Mouse (Mus musculus) left cerebral cortex, adult 11 months (tissue): ENCODE measurements around the gene Abhd13.
A peak's percentile ranks its signal among the peaks of the same experiment; 100 is the strongest.

Experiments
- DNase-seq: peaks from one replicate; pipeline ENCODE4 v3.0.0; 2022; ENCODE audit warnings: low spot score

Gene Abhd13

DNA sequence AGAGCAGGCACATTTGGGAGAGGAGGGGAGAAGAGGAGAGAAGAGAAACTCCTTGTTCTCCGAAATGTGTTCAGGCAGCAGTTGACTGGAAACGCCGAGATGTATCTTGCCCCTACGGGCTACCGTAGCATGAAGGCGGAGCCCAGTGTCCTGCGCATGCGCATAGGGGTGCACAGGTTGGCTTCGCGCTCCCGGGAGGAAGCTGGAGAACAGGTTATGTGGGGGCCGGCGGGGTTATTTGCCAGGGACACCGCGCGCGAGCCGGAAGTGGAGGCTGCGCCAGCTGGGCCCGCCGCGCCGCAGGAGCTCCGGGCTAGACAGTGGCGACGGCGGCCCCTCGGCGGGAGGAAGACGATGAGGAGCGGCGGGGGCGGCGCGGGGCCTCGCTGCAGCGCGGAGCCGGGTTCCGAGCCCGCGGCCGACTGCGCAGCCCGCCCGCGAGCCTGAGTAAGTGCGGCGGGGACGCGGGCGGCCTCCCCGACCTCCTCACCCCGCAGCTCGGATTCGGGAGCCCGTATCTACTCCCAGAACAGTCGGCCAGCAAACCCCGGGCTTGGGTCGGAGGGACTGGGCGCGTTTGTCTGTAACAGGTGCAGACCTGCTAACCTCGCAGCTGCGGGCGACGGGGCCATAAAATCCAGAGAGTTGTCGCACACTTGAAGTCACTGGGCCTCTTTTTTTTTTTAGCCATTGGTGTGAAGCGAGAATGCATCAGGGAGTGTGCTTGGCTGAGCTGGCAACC lies at the start of gene Abhd13, which contains the start of gene Lig4:
Abhd13 (plus strand) TSS at position 135 of the 742 bp plus-strand sequence.
Lig4 (minus strand) TSS at position 114 of the 742 bp plus-strand sequence.
- peak; percentile 95 for DNase-seq

DNA sequence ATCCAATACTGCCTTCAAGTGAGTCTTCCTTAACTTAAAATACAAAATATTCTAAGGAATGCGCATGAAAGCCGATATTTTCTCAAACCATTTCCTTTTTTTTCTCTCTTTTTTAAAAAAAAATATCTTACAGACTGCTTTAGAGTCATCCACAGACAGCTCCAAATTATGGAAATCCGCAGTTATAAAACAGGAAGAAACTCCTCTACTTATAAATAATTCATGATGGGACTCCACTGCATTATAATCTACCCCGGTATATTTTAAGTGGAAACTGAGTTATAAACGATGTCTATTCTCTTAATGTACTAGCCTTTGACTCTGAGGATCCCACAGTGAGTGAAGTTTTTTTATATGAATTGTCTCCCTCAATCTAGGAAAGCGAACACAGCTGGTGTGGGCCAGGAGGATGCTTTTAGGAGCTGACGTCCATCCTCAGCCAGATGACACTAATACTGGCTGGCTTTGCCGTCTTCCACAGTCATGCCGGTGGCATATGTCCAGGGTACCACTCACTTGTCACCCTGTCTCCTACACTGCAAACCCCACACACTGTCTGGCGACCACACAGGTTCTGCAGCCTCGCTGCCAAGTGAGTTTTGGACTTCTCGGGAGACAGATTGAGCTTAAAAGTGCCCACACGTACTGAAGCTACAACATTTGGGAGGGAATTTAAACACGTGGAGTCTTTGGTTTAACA lies 47.6 kb upstream of the Abhd13 start:
- DNase-seq, result peak; percentile 53

DNA sequence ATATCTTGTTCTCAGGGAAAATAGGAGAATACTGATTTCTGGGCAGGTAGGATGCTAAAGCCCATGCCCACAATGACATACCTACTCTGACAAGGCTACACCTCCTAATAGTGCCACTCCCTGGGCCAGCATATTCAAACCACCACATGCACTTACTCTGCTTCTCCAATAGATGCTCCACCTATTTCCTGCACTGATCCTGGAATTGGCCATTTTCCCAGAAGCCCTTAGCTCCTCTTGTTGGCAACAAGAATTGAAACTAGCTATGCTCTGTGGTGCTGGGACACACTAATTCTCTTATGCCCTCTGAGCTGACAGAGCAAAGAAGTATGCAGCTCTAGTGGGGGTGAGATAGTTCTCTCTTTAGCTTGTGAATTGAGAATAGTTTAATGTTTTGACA lies 44.8 kb upstream of the Abhd13 start:
- no peak for DNase-seq

DNA sequence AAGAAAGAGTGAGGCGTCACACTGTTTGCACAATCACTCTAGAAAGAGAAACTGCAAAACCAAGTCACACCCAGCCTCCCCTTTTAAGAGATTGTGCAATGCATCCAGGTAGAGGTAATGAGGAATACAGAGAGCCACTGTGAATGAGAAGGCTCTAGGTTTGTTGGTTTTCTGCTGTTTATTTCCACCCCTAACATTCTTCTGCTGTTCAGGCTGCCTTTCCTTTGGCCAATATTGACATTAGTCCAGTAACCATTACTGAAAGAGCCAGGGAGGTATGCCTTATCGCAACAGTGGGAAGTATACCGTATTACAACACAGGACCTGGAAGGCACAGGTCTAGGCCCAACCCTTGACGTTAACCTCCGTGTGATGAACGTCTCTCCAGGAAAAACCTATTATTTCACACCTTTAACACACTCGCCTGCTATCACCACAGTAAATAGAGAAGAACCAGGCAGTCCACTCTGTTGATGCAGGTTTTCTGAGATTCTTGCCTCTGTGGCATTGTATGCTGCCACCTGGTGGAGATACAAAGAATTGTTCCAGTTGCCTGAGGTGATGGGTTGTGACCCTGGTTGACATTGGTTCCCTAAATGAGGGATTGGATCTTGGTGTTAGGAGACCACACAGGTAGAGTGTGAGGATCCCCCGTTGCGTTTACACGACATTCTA lies 42.5 kb upstream of the Abhd13 start:
- peak; percentile 16 for DNase-seq

DNA sequence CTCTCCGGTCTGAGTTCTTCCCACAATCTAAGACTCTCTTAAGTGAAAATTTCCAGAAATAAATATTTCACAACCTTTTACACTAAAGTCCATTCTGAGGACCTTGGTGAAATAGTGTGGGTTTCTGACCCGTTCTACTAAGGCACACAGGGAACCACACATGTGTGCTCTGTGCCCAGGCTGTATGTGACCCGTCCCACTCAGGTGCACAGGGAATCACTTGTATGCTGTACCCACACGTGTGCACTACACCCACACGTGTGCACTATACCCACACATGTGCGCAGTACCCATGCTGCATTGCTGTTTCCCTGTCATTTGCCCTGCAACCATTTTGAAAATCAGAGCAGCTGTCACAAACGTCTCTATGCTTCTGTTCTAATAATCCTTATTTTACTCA lies 41.9 kb upstream of the Abhd13 start:
- DNase-seq, result no peak

DNA sequence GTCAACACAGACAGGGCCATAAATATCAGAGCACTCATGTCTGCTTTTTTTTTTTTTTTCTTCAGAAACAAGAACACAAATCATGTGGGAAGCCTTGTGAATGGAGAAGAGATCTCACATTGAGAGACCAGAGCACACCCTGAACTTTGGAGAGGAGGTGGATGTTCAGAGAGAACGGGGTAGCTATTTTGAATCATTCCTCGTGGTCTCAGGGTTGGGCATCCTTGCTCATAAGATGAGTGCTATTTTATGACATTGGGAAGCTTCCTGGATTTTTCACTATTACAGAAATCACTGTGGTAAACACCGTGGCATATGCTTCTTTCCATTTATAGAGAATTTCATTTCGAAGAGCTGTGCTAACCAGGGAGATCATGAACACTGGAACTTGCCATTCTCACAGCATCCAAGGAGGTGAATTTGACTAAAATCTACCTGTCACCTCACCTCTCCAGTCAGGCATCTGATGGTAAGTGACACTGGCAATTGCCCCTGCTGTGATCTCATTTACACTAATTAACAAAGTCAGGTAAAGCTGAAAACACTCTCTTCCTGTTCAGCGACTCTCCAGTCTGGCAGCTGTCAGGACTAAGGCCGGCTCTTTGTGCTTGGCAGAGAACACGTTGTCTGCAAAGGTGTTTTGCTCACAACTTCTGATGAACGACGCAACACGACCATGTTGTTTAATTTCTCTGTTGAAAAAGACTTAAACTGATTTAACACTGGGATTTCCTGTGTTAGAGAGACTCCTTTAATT lies 28.2 kb upstream of the Abhd13 start:
- DNase-seq, result no peak

DNA sequence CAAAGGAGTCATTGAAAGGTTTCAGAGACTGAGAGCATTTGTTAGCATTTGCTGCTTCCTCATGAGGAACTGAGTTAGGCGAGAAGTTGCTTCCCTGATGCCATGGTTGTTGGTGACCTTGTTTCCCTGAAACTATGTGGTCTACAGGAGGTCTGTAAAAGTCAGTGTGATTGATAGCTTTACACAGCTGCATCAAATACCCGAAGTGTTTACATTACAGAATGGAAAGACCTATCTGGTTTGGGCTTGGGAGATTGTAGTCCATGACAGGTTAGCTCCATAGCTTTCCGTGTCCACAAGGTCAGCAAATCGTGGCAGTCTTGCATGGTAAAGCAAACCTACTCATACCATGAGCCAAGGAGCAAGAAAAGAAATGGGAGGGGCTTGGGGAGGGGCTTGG lies 19.2 kb upstream of the Abhd13 start:
- no peak for DNase-seq

DNA sequence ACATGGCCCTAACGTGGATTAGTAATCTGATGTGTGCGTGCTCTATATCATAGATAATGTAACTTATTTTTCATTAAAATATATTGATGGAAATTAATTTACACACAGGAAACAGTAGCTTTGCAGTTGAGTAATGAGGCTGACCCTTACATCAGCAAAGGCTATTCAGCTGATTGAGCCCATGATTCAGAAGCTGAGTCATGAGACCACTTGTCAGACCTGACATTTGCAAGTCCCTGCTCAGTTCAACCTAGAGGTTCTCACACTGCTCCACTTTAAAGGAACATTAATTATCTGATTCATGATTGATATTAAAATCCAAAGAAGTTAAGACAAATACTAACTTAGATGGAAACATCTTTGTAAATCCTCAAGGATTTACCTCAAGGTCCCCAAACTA lies 17.6 kb upstream of the Abhd13 start:
- no peak for DNase-seq

DNA sequence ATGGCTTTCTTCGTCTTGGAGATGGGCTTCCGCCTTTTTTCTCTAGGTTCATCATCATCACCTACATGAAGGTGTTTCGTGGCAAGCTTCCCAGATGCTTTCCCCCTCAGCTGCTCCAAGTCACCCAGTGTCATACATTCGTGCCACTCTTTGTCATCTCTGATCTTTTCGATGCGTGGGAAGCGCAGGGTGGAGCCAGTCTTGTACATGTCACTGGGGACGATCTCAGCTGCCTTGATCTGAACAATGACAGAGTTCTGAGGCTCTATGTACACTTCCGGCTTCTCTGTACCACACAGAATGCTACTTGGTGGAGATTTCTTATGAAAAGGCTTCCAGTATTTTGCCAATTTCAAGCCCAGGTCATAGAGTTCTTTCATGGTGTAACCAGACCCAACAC lies 5.6 kb upstream of the Abhd13 start:
- DNase-seq, result no peak

DNA sequence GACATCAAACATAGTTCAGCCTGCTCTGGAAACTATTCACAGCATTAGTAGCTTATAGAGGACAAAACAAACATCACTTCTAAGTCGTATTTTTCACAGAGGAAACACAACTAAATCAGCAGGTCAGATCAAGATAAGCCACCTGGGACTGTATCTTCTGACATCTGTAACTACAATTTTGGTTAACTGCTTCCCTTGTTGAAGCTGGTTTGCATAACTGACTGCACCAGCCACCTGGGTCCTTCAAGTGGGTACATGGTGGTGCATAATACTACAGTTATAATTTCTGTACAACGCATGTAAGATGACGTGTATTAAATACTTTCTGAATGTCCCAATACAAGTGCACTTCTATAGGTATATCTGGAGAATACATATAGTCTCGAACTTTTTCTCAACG lies 2.2 kb upstream of the Abhd13 start:
- no peak for DNase-seq

DNA sequence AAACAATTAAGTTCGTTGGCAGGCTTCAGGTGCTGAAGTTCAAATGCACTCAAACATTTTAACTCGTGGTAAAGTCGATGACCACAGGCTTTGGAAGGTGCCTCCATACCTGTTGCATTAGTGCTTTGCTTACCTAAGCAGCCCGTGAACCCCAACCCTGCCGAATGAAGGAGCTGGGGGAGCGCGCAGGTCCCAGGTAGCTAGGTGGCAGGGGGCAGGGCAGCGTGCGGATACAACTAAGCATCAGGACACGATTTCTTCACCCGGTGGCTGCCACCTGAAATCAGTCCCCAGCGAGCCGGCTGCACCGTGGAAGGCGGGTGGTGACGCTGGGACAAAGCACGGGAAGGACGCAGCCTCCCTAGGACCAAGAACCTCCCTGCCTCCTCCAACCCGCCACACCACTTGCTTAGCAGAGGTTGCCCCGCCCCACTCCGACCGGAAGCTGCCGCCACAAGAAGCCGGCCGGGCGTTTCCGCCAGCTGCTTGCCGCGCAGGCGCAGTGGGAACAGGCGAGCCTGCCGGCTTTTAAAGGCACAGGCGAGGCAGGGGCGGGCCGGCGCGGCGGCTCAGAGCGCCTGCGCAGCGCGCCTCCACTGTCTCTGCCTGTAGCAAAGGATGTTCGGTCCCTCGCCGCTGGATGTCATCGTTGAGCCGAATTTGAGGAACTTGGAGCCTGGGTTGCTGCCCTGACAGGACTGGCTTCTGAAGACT lies 1.5 kb upstream of the Abhd13 start:
- peak; percentile 98 for DNase-seq

DNA sequence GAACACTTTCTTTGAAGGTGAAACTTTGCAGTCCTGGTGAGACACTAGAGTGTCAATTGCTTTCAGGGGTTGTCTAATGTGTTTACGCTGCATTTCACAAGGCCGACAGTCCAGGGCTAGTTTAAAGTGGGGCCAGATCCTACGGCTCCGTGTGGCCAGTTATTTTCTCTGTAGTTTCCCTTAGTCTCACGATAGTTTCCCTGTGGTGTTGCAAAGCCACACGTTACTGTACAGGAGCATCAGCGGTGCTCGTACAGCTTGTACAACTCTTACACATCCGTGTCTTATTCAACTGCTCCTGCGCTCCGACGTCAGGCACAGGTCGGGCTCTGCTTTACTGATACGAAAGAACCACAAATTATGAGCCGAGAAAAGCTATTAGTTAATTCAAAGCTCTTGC lies 491 bp upstream of the Abhd13 start:
- no peak for DNase-seq

DNA sequence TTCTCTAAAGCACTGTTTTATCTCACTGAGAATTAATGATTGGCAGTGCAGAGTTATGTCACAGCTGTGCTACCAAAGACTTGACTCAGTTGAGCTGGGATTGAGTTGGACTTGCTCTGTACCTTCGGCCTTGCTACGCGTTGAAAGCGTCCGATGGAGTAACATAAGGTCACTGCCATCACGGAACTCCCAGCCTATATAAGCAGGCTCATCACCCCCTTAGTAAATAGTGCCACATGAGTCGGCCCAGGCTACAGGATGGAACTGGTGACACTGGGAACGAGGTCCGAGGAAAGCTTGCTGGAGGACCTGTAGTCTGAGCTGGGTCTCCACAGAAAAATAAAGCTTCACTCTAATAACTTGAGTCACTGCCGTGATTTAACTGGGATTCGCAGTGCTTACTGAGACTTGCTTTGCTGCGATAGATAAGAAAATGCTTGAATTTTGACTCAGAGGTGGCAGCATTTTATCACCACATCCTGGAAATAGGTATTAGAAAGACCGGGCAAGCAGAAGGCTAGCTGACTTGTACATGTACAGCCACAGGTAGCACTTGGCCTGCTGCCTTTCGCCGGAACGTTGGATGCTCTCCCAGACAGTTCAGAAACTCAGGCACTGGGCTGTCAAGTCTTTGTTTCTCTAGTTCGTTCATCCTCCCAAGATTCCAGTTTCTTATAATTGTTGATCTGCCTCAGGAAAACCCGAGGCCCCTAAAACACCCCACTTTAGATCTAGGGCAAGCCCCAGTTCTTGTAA lies 1.1 kb downstream of the Abhd13 start:
- no peak for DNase-seq

DNA sequence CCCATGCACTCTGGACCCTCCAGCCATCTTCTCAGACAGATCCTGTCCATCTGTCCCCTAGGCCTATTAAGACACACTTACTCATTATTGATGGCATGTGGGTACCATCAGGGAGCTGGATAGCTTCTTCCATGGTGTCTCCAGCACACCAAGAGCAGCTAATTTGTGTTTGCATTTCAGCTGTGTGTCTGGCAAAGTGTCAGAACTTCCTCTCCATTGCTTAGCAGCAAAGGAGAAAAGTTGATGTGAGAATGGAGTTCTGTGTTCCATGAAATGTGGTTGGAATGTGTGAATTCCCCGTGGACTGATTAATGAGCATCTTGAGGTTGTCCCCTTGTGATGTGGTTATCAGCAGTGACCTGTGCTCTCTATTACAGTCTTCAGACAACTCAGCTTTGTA lies 2.2 kb downstream of the Abhd13 start:
- no peak for DNase-seq

DNA sequence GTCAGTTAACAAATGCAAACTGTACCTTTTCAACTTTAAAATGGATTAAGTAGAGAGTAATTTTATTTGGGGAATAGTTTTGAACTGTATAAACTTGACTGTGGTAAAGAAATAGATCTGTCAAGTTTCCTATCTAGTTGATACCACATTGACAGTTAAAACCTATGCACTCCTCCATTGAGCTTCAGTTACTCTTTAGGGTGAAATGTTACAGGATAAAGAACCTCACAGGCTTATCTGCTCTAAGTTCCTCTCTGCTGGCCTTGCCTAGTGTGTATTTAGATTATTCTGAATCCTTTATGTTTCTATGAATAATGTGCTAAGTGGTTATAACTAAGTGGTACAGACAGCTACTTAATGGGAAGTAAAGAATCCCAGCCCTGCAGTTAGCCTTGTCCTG lies 2.7 kb downstream of the Abhd13 start:
- no peak for DNase-seq

DNA sequence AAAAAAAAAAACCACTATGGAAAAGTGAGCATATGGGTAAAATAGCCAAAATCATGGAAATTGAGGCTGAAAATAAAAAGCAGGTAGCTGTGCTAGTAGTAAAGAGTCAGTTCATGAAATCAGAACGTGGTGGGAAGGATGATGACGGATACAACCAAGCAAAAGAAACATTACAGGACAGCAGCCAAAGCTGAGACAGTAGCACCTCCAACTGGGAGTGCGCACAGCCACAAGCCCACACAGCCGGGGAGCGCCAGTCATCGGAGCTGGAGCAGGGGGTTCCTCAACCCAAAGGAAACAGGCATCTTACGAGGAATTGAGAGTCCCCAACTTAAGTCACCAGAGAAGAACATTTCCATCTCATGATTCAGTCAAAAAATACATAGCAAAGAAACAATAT lies 26.6 kb downstream of the Abhd13 start:
- no peak for DNase-seq

DNA sequence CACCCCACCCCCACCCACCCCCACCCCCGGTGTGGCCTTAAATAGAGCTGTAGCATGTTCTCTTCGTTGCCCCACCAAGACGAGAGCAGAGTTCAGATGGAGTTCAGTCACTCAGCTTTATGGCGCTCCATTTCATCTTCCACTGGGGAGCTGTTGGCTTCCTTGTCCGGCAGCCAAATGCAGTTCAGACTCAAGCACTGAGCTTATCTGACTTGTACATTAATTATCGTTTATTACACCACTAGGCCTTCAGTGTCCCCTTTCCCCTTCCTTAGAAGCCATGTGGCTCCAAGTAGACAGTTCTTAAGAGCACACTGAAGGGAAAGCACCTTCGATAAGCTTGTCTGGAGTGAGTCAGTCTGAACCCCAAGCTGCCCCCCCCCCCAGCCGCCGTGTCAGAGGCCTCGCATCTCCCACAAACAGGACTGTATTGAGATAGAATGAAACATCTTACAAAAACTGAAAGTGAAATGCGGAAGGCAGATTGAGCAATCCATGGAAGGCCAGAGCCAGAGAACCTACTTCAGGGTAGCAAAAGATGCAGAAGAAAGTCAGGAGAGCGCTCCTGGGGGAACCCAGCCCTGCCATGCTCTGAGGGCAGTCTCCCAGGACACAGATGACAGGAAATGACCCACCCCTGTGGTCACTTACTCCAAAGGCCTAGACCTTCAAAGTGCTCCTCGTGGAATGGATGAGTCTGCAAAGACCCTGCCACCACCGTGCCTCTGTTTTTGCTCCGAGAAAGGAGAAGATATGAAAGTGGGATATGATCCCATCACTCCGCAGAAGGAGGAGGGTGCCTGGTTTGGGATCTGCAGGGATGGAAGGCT lies 28.9 kb downstream of the Abhd13 start, which contains the start of gene Tnfsf13b:
Tnfsf13b (plus strand) TSS at position 312 of the 830 bp plus-strand sequence.
- DNase-seq, result peak; percentile 4

DNA sequence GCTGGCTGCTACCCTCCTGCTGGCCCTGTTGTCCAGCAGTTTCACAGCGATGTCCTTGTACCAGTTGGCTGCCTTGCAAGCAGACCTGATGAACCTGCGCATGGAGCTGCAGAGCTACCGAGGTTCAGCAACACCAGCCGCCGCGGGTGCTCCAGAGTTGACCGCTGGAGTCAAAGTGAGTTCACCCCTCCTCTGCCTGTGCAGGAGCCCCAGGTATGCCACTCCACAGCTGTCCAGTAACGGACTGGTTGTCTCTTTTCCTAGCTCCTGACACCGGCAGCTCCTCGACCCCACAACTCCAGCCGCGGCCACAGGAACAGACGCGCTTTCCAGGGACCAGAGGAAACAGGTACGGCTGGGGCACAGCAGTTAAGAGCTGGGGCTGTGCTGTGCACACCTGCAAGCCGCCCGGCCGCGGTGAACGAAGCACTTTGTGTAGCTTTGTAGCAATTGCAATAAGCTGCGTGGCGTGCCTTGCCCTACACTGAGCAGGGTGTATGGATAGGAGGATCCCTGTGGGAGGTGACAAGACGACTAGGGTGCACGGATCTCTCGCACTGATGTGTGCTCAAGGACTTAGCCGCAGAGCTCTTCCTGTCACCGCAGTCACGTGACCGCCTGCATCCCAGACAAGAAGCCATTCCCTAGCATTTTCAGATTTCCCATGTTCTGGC lies 29.6 kb downstream of the Abhd13 start:
- peak; percentile 49 for DNase-seq

DNA sequence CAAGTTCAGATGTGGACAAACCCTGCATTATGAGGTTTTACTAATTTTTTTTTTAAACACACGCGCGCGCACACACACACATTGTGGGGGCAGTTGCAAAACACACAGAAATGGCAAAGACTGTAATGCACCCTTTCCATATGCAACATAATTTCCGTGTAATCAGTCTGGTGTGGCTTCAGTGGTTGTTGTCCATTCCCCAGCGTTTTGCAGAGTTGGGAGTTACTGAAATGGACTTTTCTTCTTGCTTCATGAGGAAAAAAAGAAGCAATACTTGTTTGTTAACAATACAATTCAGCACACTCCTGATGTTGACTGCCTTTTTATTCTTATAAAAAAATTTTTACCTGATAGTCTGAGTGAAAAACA lies 30.1 kb downstream of the Abhd13 start:
- DNase-seq, result no peak
